Mouse (Mus musculus): ENCODE results near the gene Fbxl19. TPM values are rescaled to one million over a fixed set of nuclear protein-coding genes. Genes with fewer than 3 reads are reported as not detected.
A peak's percentile ranks its signal among the peaks of the same experiment; 100 is the strongest.

The Fbxl19 gene
- total and polyA plus RNA-seq, 3 experiments: 22.4 to 31.7 (median 28.2) TPM

GRCm38 (mm10) chr7:127746494-127747491 lies 2.5 kb downstream of the Fbxl19 start:
- Histone ChIP-seq H3K27ac (ENCODE audit: insufficient read depth, low read depth) (no peak overlapping the region), H3K9ac (ENCODE audit: insufficient read depth, low read depth) (peak overlapping the region; percentile 73), H3K79me2 (replicated peaks; ENCODE audit: control insufficient read depth, extremely low read depth, insufficient read depth, poor library complexity, severe bottlenecking) (no peaks in the 10 kb centered on the region), H3K4me2 (ENCODE audit: insufficient read depth, low read depth, poor library complexity, severe bottlenecking) (peak overlapping the region; percentile 87), H3K27me3 (replicated peaks) (no peaks in the 10 kb centered on the region), H3K36me3 (replicated peaks in 1 of 2; ENCODE audit: control insufficient read depth in 1 of 2, insufficient read depth in 1 of 2, low read length in 1 of 2) (peaks cover 30 to 42% of the 10 kb centered on the region in 2 experiments), H3K9me3 (replicated peaks; ENCODE audit: low read length) (no peaks in the 10 kb centered on the region), H3K4me1 (ENCODE audit: control insufficient read depth in 1 of 2, insufficient read depth in 2 of 2) (peaks cover 4 to 18% of the 10 kb centered on the region in 2 experiments; a peak in 3 of 4 replicates), H3K4me3 (replicated peaks in 1 of 3; ENCODE audit: low read depth in 2 of 3, low read length in 2 of 3, poor library complexity in 1 of 3) (peak overlapping the region; percentile 40 to 87 (median 71))
- no peak for TF ChIP-seq ELF1 (IDR thresholded peaks at IDR 0.05; ENCODE audit: low read depth, low read length)
- TF ChIP-seq TBP (conservative IDR thresholded peaks at IDR 0.05; ENCODE audit: low read depth, low read length): no peak
- TF ChIP-seq HCFC1 (IDR thresholded peaks at IDR 0.05; ENCODE audit: low read depth, low read length): no peak
- no peak for TF ChIP-seq POLR2AphosphoS2 (IDR thresholded peaks at IDR 0.05; ENCODE audit: low read depth, low read length)
- TF ChIP-seq ZC3H11A (IDR thresholded peaks at IDR 0.05; ENCODE audit: low read depth, low read length): no peak
- no peak for TF ChIP-seq GABPA (IDR thresholded peaks at IDR 0.05; ENCODE audit: insufficient replicate concordance, low read depth, low read length)
- TF ChIP-seq IRF4 (IDR thresholded peaks at IDR 0.05; ENCODE audit: low read depth, low read length): no peak
- no peak for TF ChIP-seq EP300 (IDR thresholded peaks at IDR 0.05; ENCODE audit: low read length)
- no peak for TF ChIP-seq NRF1 (IDR thresholded peaks at IDR 0.05; ENCODE audit: low read depth, low read length)
- no peak for TF ChIP-seq MAX (IDR thresholded peaks at IDR 0.05; ENCODE audit: low read length)
- TF ChIP-seq ZNF384 (IDR thresholded peaks at IDR 0.05; ENCODE audit: low read depth, low read length): no peak
- no peak for TF ChIP-seq ZMIZ1 (IDR thresholded peaks at IDR 0.05; ENCODE audit: low read depth, low read length)
- no peak for TF ChIP-seq PAX5 (IDR thresholded peaks at IDR 0.05; ENCODE audit: low read length)
- no peak for TF ChIP-seq MAFK (IDR thresholded peaks at IDR 0.05; ENCODE audit: insufficient replicate concordance, low read length)
- TF ChIP-seq USF1 (IDR thresholded peaks at IDR 0.05; ENCODE audit: low read depth, low read length): no peak
- no peak for DNase-seq (ENCODE audit: extremely low read depth)
- in situ Hi-C loops (cut with MboI; ENCODE audit: low pct_ligation_motif_present, low pct_unique_long_range_greater_than_20kb, low sequenced_read_pairs): no loop called here
- dilution Hi-C loops (cut with MboI; ENCODE audit: extremely low pct_ligation_motif_present, extremely low pct_unique_long_range_greater_than_20kb, low sequenced_read_pairs): no loop called here

DNA sequence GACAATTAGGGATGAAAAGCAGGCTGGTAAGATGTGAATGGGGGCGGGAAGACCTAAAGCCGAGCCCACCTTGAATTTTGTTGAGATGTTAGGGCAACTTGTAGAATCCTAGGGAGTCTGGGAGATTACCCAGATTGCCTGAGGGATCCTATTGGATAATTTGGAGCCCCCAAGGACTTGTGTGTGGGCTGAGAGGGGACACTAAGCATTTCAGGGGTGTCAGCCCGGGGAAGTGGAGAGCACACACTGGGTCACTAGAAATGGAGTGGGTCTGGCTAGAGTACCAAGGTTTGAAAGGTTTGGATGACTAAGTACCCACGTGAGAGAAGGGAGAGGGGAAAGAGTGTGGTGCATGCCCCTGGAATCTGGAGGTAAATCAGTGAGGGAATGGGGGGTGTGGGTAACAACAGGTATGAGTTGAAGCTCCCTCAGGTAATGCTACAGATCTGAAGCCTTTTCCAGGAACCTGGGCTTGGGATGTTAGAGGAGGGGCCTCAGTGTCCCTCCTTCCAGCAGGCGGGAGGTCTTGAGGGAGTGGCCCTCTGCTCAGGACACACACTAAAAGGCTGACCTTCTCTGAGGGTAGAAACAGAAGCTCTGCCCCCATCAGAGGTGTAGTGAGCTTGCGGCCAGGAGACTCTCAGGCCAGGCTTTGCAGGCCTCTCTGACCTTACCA lies 3.4 kb downstream of the Fbxl19 start:
- H3K36me3 ChIP-seq (replicated peaks in 1 of 2; ENCODE audit: control insufficient read depth in 1 of 2, insufficient read depth in 1 of 2, low read length in 1 of 2): peaks cover 37 to 51% of the 10 kb centered on the region in 2 experiments
- dilution Hi-C loops (cut with MboI; ENCODE audit: extremely low pct_ligation_motif_present, extremely low pct_unique_long_range_greater_than_20kb, low sequenced_read_pairs) (no loop called here), in situ Hi-C loops (cut with MboI; ENCODE audit: low pct_ligation_motif_present, low pct_unique_long_range_greater_than_20kb, low sequenced_read_pairs) (no loop called here)
- no peak overlapping the region for H3K27ac ChIP-seq (ENCODE audit: insufficient read depth, low read depth)
- no peak overlapping the region for H3K4me2 ChIP-seq (ENCODE audit: insufficient read depth, low read depth, poor library complexity, severe bottlenecking)
- no peaks in the 10 kb centered on the region for H3K9me3 ChIP-seq (replicated peaks; ENCODE audit: low read length)
- no peaks in the 10 kb centered on the region for H3K79me2 ChIP-seq (replicated peaks; ENCODE audit: control insufficient read depth, extremely low read depth, insufficient read depth, poor library complexity, severe bottlenecking)
- DNase-seq (ENCODE audit: extremely low read depth): no peak
- TF ChIP-seq MAZ (IDR thresholded peaks at IDR 0.05; ENCODE audit: low read depth, low read length) (no peak), MXI1 (IDR thresholded peaks at IDR 0.05; ENCODE audit: low read depth, low read length) (no peak), ZNF384 (IDR thresholded peaks at IDR 0.05; ENCODE audit: low read depth, low read length) (no peak), MEF2A (IDR thresholded peaks at IDR 0.05; ENCODE audit: borderline replicate concordance, low read depth, low read length) (no peak), TCF12 (IDR thresholded peaks at IDR 0.05; ENCODE audit: low read depth, low read length) (no peak), MAFK (IDR thresholded peaks at IDR 0.05; ENCODE audit: insufficient replicate concordance, low read length) (no peak), SIN3A (IDR thresholded peaks at IDR 0.05; ENCODE audit: low read length) (no peak), POLR2A (IDR thresholded peaks at IDR 0.05; ENCODE audit: low read depth, low read length) (no peak), CHD1 (IDR thresholded peaks at IDR 0.05; ENCODE audit: low read depth, low read length) (no peak), NELFE (IDR thresholded peaks at IDR 0.05; ENCODE audit: low read depth, low read length) (no peak), ELF1 (IDR thresholded peaks at IDR 0.05; ENCODE audit: low read depth, low read length) (no peak), JUN (IDR thresholded peaks at IDR 0.05; ENCODE audit: insufficient read depth, low read depth, low read length) (no peak), USF1 (IDR thresholded peaks at IDR 0.05; ENCODE audit: low read depth, low read length) (no peak), E2F4 (IDR thresholded peaks at IDR 0.05; ENCODE audit: insufficient replicate concordance, low read depth, low read length) (no peak), BHLHE40 (IDR thresholded peaks at IDR 0.05; ENCODE audit: low read depth, low read length) (no peak), ZMIZ1 (IDR thresholded peaks at IDR 0.05; ENCODE audit: low read depth, low read length) (no peak), POLR2AphosphoS2 (IDR thresholded peaks at IDR 0.05; ENCODE audit: low read depth, low read length) (no peak), IRF4 (IDR thresholded peaks at IDR 0.05; ENCODE audit: low read depth, low read length) (no peak)
- no peaks in the 10 kb centered on the region for H3K27me3 ChIP-seq (replicated peaks)
- H3K9ac ChIP-seq (ENCODE audit: insufficient read depth, low read depth): no peak overlapping the region
- H3K4me3 ChIP-seq (replicated peaks in 1 of 3; ENCODE audit: low read depth in 2 of 3, low read length in 2 of 3, poor library complexity in 1 of 3): peak overlapping the region in 1 of 3 experiments; percentile 71
- peaks cover 4 to 18% of the 10 kb centered on the region in 2 experiments; a peak in 3 of 4 replicates for H3K4me1 ChIP-seq (ENCODE audit: control insufficient read depth in 1 of 2, insufficient read depth in 2 of 2)

Data from CH12.LX (cell line).